Mouse (Mus musculus): ENCODE results near the gene Steap2.

- TF ChIP-seq CTCF (IDR thresholded peaks at IDR 0.05; ENCODE audit: borderline replicate concordance, insufficient read depth, low read length) (no peak), POLR2A (IDR thresholded peaks at IDR 0.05; ENCODE audit: low read depth, low read length) (no peak)
Observed at GRCm38 (mm10) chr5:5638496-5638895, 55.9 kb downstream of the Steap2 start.
